Mouse (Mus musculus) testis, adult 2 months (tissue): ENCODE data around the gene Csk.

Source experiments
- CTCF ChIP-seq: fragments of 200-500 bp; IDR thresholded peaks from 2 replicates; pipeline ENCODE4 v1.5.1; 2012; ENCODE audit warnings: low read depth, mild to moderate bottlenecking, inconsistent platforms, low read length, moderate library complexity; ENCODE audit not compliant: control insufficient read depth, insufficient read depth, insufficient replicate concordance
- POLR2A ChIP-seq: fragments of 200-500 bp; IDR thresholded peaks from 2 replicates; pipeline ENCODE4 v1.6.1; 2012; ENCODE audit warnings: low read depth, mild to moderate bottlenecking, inconsistent platforms, low read length, moderate library complexity; ENCODE audit not compliant: control insufficient read depth

DNA sequence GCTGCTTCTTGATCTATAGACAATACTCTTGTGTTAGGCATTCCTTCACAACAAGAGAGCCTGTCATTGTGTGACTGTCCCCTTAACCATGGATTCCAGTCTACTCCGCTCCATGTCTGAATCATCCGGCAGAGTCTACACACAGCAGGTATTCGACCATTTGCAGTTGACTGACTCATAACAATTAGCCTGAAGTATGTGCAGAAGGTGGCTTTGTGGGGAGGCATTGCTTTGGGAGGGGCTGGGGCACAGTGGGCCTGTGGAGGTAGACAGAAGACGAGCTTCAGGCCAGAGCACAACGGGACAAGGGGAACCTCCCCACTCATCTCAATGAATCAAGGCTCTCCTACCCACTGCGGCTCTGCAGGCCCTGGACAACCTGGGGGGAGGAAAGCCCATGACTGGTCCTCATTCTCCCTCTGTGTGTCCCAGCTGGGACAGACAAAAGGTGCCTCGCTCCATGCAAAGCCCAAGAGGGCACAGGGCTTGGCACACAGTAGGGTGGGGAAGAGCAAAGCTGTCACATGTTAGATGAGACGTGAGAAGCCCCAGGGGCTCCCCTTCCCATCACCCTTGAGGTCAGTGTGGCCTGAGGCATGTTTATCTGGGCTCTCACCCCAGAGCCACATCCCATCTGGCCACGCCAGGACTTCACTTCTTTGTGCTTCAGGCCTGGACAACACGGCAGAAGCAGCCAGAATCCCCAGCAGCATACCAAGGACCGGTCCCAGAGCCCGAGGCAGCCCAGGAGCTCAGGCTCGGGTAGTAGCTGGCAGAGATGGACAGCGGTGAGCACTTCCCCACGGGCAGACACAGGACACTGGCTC, 27.5 kb downstream of the Csk start:
- no peak for TF ChIP-seq CTCF
- TF ChIP-seq POLR2A = no peak
